Mouse (Mus musculus) common myeloid progenitor, adult 5-6 weeks (primary cell): Measurements from ENCODE around the gene Tha1. TPM values are rescaled to one million over a fixed set of nuclear protein-coding genes. Genes with fewer than 3 reads are reported as not detected.

Experiments used
- ATAC-seq: replicated peaks from 2 replicates; pipeline ENCODE4 v1.8.0; 2016; ENCODE audit warnings: low read depth, mild to moderate bottlenecking, moderate TSS enrichment, inconsistent platforms; ENCODE audit not compliant: poor library complexity, severe bottlenecking
- total RNA-seq: library from RNA; stranded (forward); fragments of 200-1000, 187-1606 nt; gene quantifications from 2 replicates; pipeline ENCODE4 v1.2.3, GENCODE M21; 2017

The Tha1 gene
- total RNA-seq, 1 experiment from 2014 or later = 6.0 TPM

DNA sequence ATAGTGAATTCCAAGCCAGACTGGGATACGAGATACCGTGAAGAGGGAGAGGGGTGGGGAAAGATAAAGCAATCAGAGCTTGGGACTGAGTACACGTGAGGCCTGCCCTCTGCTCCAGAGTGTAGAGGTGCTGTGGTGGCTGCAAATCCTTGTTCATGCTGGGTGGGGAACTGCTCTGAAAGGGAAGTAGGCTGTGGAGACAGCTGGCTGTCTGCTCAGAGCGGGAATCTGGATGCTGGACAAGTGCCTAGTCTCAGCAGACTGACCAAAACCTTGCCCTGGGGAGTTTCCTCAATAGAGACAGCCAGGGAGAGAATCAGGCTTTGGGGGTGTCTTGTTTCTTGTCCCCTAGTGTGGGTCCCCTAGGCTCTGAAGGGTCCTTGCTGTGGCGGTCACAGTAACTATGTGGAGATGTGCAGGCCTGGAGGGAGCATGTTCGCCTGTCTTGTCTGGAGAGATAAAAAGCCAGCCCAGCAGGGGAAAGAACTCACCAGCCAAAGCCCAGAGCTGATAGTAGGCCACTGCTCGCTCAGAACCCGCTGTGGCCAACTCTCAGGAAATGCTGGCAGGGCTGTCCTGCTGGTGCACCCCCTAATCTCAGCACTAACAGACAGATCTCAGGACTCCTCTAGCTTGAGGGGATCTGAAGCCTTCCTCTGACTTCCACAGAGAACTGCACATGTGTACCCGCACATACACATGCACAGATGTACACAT, 44.2 kb downstream of the Tha1 start:
- peak; percentile 33 for ATAC-seq

DNA sequence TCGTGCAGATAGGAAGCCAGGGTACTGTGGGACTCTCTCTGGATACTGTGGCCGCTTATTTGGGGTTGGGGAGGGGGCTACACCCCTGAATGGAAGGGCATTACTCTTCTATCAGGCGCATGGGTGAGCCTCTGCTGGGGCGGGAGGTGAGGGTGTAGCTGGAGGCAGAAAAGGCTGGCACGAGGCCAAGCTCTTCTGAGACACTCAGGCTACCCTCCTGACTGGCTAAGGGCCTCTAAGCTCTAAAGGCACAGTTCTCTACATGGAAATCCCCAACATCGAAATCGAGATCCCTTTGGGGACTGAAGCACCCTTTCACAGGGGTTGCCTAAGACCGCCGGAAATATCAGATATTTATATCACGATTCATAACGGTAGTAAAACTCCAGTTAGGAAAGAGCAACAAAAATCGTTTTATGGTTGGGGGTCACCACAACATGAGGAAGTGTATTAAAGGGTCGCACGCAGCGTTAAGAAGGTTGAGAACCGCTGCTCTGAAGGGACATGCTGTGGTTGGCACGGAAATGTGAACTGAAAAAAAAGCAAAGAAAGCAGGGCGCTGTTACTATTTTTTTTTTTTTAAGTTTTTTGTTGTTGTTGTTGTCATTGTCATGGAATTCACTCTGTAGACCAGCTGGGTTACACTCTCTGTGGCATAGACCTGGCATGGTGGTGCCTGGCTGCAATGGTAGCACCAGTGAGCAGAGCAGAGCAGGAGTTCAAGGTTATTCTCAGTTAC, 45.0 kb downstream of the Tha1 start:
- ATAC-seq = no peak

GRCm38 (mm10) chr11:117827386-117827785, 45.9 kb downstream of the Tha1 start:
- ATAC-seq = no peak

- ATAC-seq = no peak
Measured at GRCm38 (mm10) chr11:117826916-117827315, 46.4 kb downstream of the Tha1 start.

DNA sequence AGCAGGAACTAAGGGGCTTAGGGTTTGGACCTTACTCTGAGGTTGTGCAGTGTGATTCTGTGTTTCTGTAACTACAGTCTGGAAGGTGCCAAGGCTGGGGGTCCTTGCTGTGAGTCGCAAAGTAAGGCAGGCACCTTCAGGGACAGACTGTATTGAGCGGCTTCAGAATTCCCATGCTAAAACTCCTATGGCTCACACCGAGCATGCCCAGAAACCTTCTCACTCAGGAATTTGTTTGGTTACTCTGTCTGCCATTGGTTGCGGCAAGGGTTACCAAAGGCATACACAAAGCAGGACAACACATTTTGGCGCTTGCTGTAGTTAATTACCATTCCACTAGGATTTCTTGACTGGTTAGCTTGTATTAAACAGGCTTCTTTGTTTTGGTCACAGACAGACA, 47.1 kb downstream of the Tha1 start:
- no peak for ATAC-seq

DNA sequence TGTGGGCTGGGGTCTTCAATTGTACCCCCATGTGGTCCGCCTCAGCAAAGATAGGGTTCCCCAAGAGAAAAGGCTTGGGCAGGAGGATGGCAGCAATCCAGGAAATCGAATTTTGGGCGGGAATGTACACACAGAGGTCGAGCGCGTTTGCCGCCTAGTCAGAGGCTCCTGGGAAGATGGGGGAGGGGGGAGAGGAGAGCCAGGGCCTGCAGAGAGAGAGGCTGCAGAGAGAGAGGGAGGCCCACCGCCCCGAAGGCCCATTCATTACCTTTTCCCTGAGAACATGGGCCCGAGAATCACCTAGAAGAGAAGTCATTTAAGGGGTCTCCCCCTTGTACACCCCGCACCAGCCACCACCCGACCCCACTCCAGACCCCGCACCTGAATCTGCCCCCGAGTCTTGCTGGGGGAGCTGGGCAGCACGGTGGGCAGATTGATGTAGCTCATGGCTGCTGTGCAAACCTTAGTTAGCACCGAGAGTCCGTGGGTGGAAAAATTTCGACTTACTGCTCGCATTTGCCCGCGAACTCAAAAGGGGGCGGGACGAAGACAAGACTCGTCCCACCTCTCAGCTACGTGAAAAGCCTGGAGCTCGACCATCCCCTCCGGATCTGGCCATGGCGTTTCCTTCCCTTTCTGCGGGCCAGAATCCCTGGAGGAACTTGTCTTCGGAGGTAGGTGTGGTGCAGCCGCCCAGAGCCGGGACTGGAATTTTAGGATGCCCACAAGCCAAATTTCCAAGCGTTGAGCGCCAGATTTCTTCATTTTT, 47.8 kb downstream of the Tha1 start, which contains the start of the genes Afmid and Tk1:
Afmid (plus strand) TSS at position 592 of the 769 bp plus-strand sequence.
Tk1 (minus strand) TSS at position 760 of the 769 bp plus-strand sequence.
- peak; percentile 36 for ATAC-seq

- ATAC-seq = peak; percentile 44
Measured at GRCm38 (mm10) chr11:117824060-117824969, 49.0 kb downstream of the Tha1 start.

DNA sequence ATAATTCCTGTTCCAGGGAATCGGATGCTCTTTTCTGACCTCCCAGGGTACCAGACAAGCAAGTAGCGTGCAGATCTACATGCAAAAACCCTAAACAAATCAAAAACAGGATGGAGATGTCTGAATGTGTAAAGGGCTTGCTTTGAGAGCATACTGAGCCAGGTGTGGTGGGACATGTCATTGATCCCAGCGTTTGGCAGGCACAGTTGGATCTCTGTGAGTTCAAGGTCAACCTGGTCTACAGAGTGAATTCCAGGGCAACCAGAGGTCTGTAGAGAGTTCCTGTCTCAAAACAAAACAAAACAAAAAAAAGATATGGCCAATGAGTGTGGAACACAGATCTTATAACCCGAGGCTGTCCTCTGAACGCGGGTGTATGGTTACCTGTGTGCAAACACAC, 49.9 kb downstream of the Tha1 start:
- no peak for ATAC-seq

GRCm38 (mm10) chr11:117822728-117823241, 50.5 kb downstream of the Tha1 start:
- ATAC-seq = no peak

- ATAC-seq = no peak
Measured at GRCm38 (mm10) chr11:117821868-117822267, 51.4 kb downstream of the Tha1 start.

- no peak for ATAC-seq
Measured at GRCm38 (mm10) chr11:117820173-117820572, 53.1 kb downstream of the Tha1 start.

- no peak for ATAC-seq
Measured at GRCm38 (mm10) chr11:117819095-117819494, 54.2 kb downstream of the Tha1 start.

Other genes starting within 250 kb of the Tha1 start
- gene Tnrc6c, start 219.2 kb downstream of the Tha1 start, total RNA-seq = 17.7 and 22.4 TPM in 2 replicates
- 1.6 and 8.4 TPM in 2 replicates for gene Tmc8, start 91.4 kb downstream of the Tha1 start, total RNA-seq
- gene Tmc6, start 91.3 kb downstream of the Tha1 start, total RNA-seq = 11.4 and 40.7 TPM in 2 replicates
- gene 6030468B19Rik, start 75.8 kb downstream of the Tha1 start, total RNA-seq = 0.69 TPM in 1 of 2 replicates, not detected in the other
- gene Gm20708, start 63.8 kb downstream of the Tha1 start, total RNA-seq = 2.5 and 3.1 TPM in 2 replicates
- 93.0 and 96.3 TPM in 2 replicates for gene Syngr2, start 63.8 kb downstream of the Tha1 start, total RNA-seq
- gene Afmid, start 47.6 kb downstream of the Tha1 start, total RNA-seq = 0.27 TPM in 1 of 2 replicates, not detected in the other
- 61.6 and 75.3 TPM in 2 replicates for gene Tk1, start 47.4 kb downstream of the Tha1 start, total RNA-seq
- gene Birc5, start 24.2 kb downstream of the Tha1 start, total RNA-seq = 192 and 193 TPM in 2 replicates
- not detected in 2 replicates for gene Tmem235, start 12.7 kb downstream of the Tha1 start, total RNA-seq
- 8.3 and 10.4 TPM in 2 replicates for gene Socs3, start 96.6 kb upstream of the Tha1 start, total RNA-seq
- gene Pgs1, start 112.8 kb upstream of the Tha1 start, total RNA-seq = 6.8 and 11.7 TPM in 2 replicates